Mouse (Mus musculus) Patski (cell line): ENCODE data around the gene Nop53. TPM values are rescaled to one million over a fixed set of nuclear protein-coding genes. Genes with fewer than 3 reads are reported as not detected.

Experiments used
- ATAC-seq: fragments of 100-300 bp; one replicate; pipeline ENCODE4 v1.8.0; 2021
- CTCF ChIA-PET: fragments of 350-600 bp; sonication (Branson Sonifier 250); formaldehyde crosslinking; loops from one replicate; lab custom pipeline; 2022; ENCODE audit warnings: inconsistent platforms; lab: Charles Lee
- POLR2A ChIA-PET: fragments of 350-600 bp; sonication (Branson Sonifier 250); formaldehyde crosslinking; loops from one replicate; lab custom pipeline; 2022; ENCODE audit warnings: antibody characterized with exemption, inconsistent platforms; lab: Charles Lee
- DNase-seq: peaks from one replicate; pipeline ENCODE4 v3.0.0-alpha.2; 2011; ENCODE audit warnings: low read depth, low spot score
- H3K27me3 ChIP-seq: fragments of 371-371 bp; one replicate; pipeline ENCODE4 v1.5.1; 2021
- CTCF ChIP-seq: fragments of 100-300 bp; IDR thresholded peaks from one replicate; pipeline ENCODE4 v1.5.1; 2021
- in situ Hi-C: fragments of 300-500 bp; cut with MboI; formaldehyde crosslinking; loops from 3 replicates; pipeline ENCODE4 v1.11.1; 2018; ENCODE audit warnings: low pct_unique_long_range_greater_than_20kb, mixed read lengths
- polyA plus RNA-seq: library from polyadenylated mRNA; unstranded; gene quantifications from one replicate; pipeline ENCODE4 v1.2.3, GENCODE M21; 2021

The Nop53 gene
- polyA plus RNA-seq, 1 experiment from 2014 or later = 160 TPM

GRCm38 (mm10) chr7:15950008-15950407, 4.1 kb upstream of the Nop53 start:
- no peaks in the 10 kb centered on the region for H3K27me3 ChIP-seq
- CTCF ChIA-PET = interaction anchor here (0.9 to 4.9 kb wide), 7 partner anchors 8 to 102 kb away, joined by 3 to 51 read pairs (median 5); partner anchors contain the start of gene Ehd2
- POLR2A ChIA-PET = interaction anchor here (0.8 to 1.1 kb wide), 3 partner anchors 11 to 16 kb away, joined by 3 to 12 read pairs (median 3); no protein-coding TSS in a partner anchor
- DNase-seq (no peak), ATAC-seq (no peak)
- TF ChIP-seq CTCF = no peak
- in situ Hi-C loops = no loop called here

GRCm38 (mm10) chr7:15949216-15949790, 3.4 kb upstream of the Nop53 start:
- ATAC-seq (no peak), DNase-seq (no peak)
- ChIA-PET CTCF (interaction anchor here (1.3 to 4.9 kb wide), 7 partner anchors 9 to 34 kb away, joined by 4 to 51 read pairs (median 9); partner anchors contain the start of gene Ehd2), POLR2A (interaction anchor here (0.8 to 1.7 kb wide), 2 partner anchors 11 to 16 kb away, joined by 3 to 6 read pairs; no protein-coding TSS in a partner anchor)
- H3K27me3 ChIP-seq = no peaks in the 10 kb centered on the region
- in situ Hi-C loops = no loop called here
- TF ChIP-seq CTCF = no peak

GRCm38 (mm10) chr7:15948381-15948941, 2.6 kb upstream of the Nop53 start:
- ATAC-seq = peak; percentile 87
- no peak for TF ChIP-seq CTCF
- no peaks in the 10 kb centered on the region for H3K27me3 ChIP-seq
- ChIA-PET CTCF (interaction anchor here (0.9 to 4.9 kb wide), 11 partner anchors 10 to 359 kb away, joined by 3 to 51 read pairs (median 5); partner anchors contain the start of gene Ehd2), POLR2A (interaction anchor here (0.5 to 1.7 kb wide), 4 partner anchors 12 to 27 kb away, joined by 3 to 9 read pairs (median 4); partner anchors contain the start of gene Ehd2)
- peak; percentile 91 for DNase-seq
- in situ Hi-C loops = no loop called here

GRCm38 (mm10) chr7:15947653-15948260, 1.9 kb upstream of the Nop53 start:
- no peak for DNase-seq
- no peaks in the 10 kb centered on the region for H3K27me3 ChIP-seq
- TF ChIP-seq CTCF = no peak
- in situ Hi-C loops = no loop called here
- POLR2A ChIA-PET = interaction anchor here (0.5 to 1.7 kb wide), 4 partner anchors 13 to 27 kb away, joined by 3 to 9 read pairs (median 4); partner anchors contain the start of gene Ehd2
- peak; percentile 1 for ATAC-seq
- CTCF ChIA-PET = interaction anchor here (0.9 to 4.9 kb wide), 10 partner anchors 13 to 359 kb away, joined by 3 to 51 read pairs (median 6); partner anchors contain the start of gene Ehd2

GRCm38 (mm10) chr7:15945211-15945610, 663 bp downstream of the Nop53 start:
- no peak for TF ChIP-seq CTCF
- no peak for ATAC-seq
- POLR2A ChIA-PET = interaction anchor here (1.1 to 1.8 kb wide), 2 partner anchors 16 to 20 kb away, joined by 3 to 6 read pairs; no protein-coding TSS in a partner anchor
- DNase-seq = no peak
- CTCF ChIA-PET = interaction anchor here (1.0 to 1.7 kb wide), 3 partner anchors 9 to 22 kb away, joined by 3 to 6 read pairs (median 4); partner anchors contain the start of gene Ehd2
- in situ Hi-C loops = no loop called here
- no peaks in the 10 kb centered on the region for H3K27me3 ChIP-seq

- no peak for ATAC-seq
- DNase-seq = no peak
- ChIA-PET CTCF (interaction anchor here (1.1 to 1.7 kb wide), 4 partner anchors 12 to 30 kb away, joined by 4 to 6 read pairs (median 4); no protein-coding TSS in a partner anchor), POLR2A (interaction anchor here (0.6 to 1.8 kb wide), 2 partner anchors 21 to 75 kb away, joined by 3 to 6 read pairs; no protein-coding TSS in a partner anchor)
- no peak for TF ChIP-seq CTCF
- in situ Hi-C loops = no loop called here
- no peaks in the 10 kb centered on the region for H3K27me3 ChIP-seq
These were observed 1.6 kb downstream of the Nop53 start for GRCm38 (mm10) chr7:15944311-15944710.

- in situ Hi-C loops = no loop called here
- POLR2A ChIA-PET = interaction anchor here (0.5 kb wide), 1 partner anchor 36 kb away, joined by 5 read pairs; no protein-coding TSS in a partner anchor
- DNase-seq (no peak), ATAC-seq (no peak)
- CTCF ChIA-PET = interaction anchor here (1.6 kb wide), 1 partner anchor 36 kb away, joined by 5 read pairs; no protein-coding TSS in a partner anchor
- H3K27me3 ChIP-seq = no peaks in the 10 kb centered on the region
- TF ChIP-seq CTCF = no peak
These were observed 7.3 kb downstream of the Nop53 start for GRCm38 (mm10) chr7:15938621-15939020.

GRCm38 (mm10) chr7:15937491-15937890, 8.4 kb downstream of the Nop53 start:
- in situ Hi-C loops = no loop called here
- DNase-seq = no peak

GRCm38 (mm10) chr7:15933437-15934359, 12.2 kb downstream of the Nop53 start:
- ChIA-PET POLR2A (interaction anchor here (0.6 to 1.4 kb wide), 2 partner anchors 8 to 31 kb away, joined by 4 to 5 read pairs; no protein-coding TSS in a partner anchor), CTCF (interaction anchor here (0.7 kb wide), 1 partner anchor 14 kb away, joined by 3 read pairs; no protein-coding TSS in a partner anchor)
- H3K27me3 ChIP-seq = no peaks in the 10 kb centered on the region
- in situ Hi-C loops = loop anchor here (5.0 kb wide), 1 partner anchor 39 kb away; no protein-coding TSS in a partner anchor
- TF ChIP-seq CTCF = no peak
- ATAC-seq (no peak), DNase-seq (no peak)

More at GRCm38 (mm10) chr7:15937491-15937890, 8.4 kb downstream of the Nop53 start:
- POLR2A ChIA-PET = interaction anchor here (0.6 kb wide), 1 partner anchor 30 kb away, joined by 3 read pairs; the partner anchor contains the start of gene Ehd2
- no peaks in the 10 kb centered on the region for H3K27me3 ChIP-seq
- CTCF ChIA-PET = interaction anchor here (1.0 kb wide), 1 partner anchor 30 kb away, joined by 3 read pairs; no protein-coding TSS in a partner anchor
- ATAC-seq = no peak
- TF ChIP-seq CTCF = no peak
